Mouse (Mus musculus) testis, adult 2 months (tissue): ENCODE results near the gene Magi1. TPM values are rescaled to one million over a fixed set of nuclear protein-coding genes. Genes with fewer than 3 reads are reported as not detected.

Source experiments
- H3K27ac ChIP-seq: fragments of 200-500 bp; 2 replicates; pipeline ENCODE4 v1.5.1; 2012; ENCODE audit warnings: low read depth, low read length; ENCODE audit not compliant: control insufficient read depth, insufficient read depth
- H3K27me3 ChIP-seq: fragments of 200-500 bp; 2 replicates; pipeline ENCODE4 v1.6.1; 2012; ENCODE audit warnings: mild to moderate bottlenecking, low read length, moderate library complexity; ENCODE audit not compliant: control insufficient read depth, insufficient read depth
- H3K36me3 ChIP-seq: fragments of 200-500 bp; 2 replicates; pipeline ENCODE4 v1.6.1; 2012; ENCODE audit warnings: mild to moderate bottlenecking, low read length; ENCODE audit not compliant: control insufficient read depth, insufficient read depth
- H3K4me1 ChIP-seq: fragments of 200-500 bp; 2 replicates; pipeline ENCODE4 v1.6.1; 2012; ENCODE audit warnings: low read length; ENCODE audit not compliant: control insufficient read depth, insufficient read depth
- H3K4me3 ChIP-seq: fragments of 200-500 bp; 2 replicates; pipeline ENCODE4 v1.5.1; 2012; ENCODE audit warnings: low read depth, mild to moderate bottlenecking, low read length, moderate library complexity, mixed read lengths; ENCODE audit not compliant: control insufficient read depth
- CTCF ChIP-seq: fragments of 200-500 bp; IDR thresholded peaks from 2 replicates; pipeline ENCODE4 v1.5.1; 2012; ENCODE audit warnings: low read depth, mild to moderate bottlenecking, inconsistent platforms, low read length, moderate library complexity; ENCODE audit not compliant: control insufficient read depth, insufficient read depth, insufficient replicate concordance
- POLR2A ChIP-seq: fragments of 200-500 bp; IDR thresholded peaks from 2 replicates; pipeline ENCODE4 v1.6.1; 2012; ENCODE audit warnings: low read depth, mild to moderate bottlenecking, inconsistent platforms, low read length, moderate library complexity; ENCODE audit not compliant: control insufficient read depth
- polyA plus RNA-seq: library from polyadenylated mRNA; depleted of rRNA; stranded (reverse); fragments of >200 nt; gene quantifications from 2 replicates; pipeline ENCODE4 v1.2.3, GENCODE M21; 2012

The Magi1 gene
- polyA plus RNA-seq, 1 experiment = 11.1 TPM

GRCm38 (mm10) chr6:94080933-94081545, 202.7 kb downstream of the Magi1 start:
- TF ChIP-seq POLR2A = no peak
- no peak for TF ChIP-seq CTCF
- no peak overlapping the region for H3K4me3 ChIP-seq

GRCm38 (mm10) chr6:94078934-94079333, 204.8 kb downstream of the Magi1 start:
- H3K27ac ChIP-seq = no peak overlapping the region
- H3K27me3 ChIP-seq = no peaks in the 10 kb centered on the region
- no peaks in the 10 kb centered on the region for H3K4me1 ChIP-seq
- H3K4me3 ChIP-seq = no peak overlapping the region
- no peaks in the 10 kb centered on the region for H3K36me3 ChIP-seq
- TF ChIP-seq CTCF (no peak), POLR2A (no peak)

More at GRCm38 (mm10) chr6:94080933-94081545, 202.7 kb downstream of the Magi1 start:
- Histone ChIP-seq H3K36me3 (no peaks in the 10 kb centered on the region), H3K27ac (no peak overlapping the region), H3K27me3 (no peaks in the 10 kb centered on the region), H3K4me1 (no peaks in the 10 kb centered on the region)

- Histone ChIP-seq H3K4me3 (no peak overlapping the region), H3K27ac (no peak overlapping the region), H3K4me1 (no peaks in the 10 kb centered on the region), H3K36me3 (no peaks in the 10 kb centered on the region), H3K27me3 (no peaks in the 10 kb centered on the region)
- TF ChIP-seq POLR2A = no peak
Measured at GRCm38 (mm10) chr6:94077013-94077412, 206.7 kb downstream of the Magi1 start.

GRCm38 (mm10) chr6:94075990-94076389, 207.7 kb downstream of the Magi1 start:
- no peak overlapping the region for H3K4me3 ChIP-seq
- no peak overlapping the region for H3K27ac ChIP-seq
- H3K27me3 ChIP-seq = no peaks in the 10 kb centered on the region

GRCm38 (mm10) chr6:94075228-94075627, 208.5 kb downstream of the Magi1 start:
- TF ChIP-seq CTCF (no peak), POLR2A (no peak)
- H3K4me1 ChIP-seq = no peaks in the 10 kb centered on the region
- H3K27ac ChIP-seq = no peak overlapping the region

More at GRCm38 (mm10) chr6:94075990-94076389, 207.7 kb downstream of the Magi1 start:
- Histone ChIP-seq H3K36me3 (no peaks in the 10 kb centered on the region), H3K4me1 (no peaks in the 10 kb centered on the region)
- TF ChIP-seq CTCF (no peak), POLR2A (no peak)

GRCm38 (mm10) chr6:94071676-94072075, 212.0 kb downstream of the Magi1 start:
- Histone ChIP-seq H3K4me1 (no peaks in the 10 kb centered on the region), H3K4me3 (no peak overlapping the region), H3K27me3 (no peaks in the 10 kb centered on the region), H3K27ac (no peak overlapping the region), H3K36me3 (no peaks in the 10 kb centered on the region)
- TF ChIP-seq POLR2A (no peak), CTCF (no peak)

More at GRCm38 (mm10) chr6:94075228-94075627, 208.5 kb downstream of the Magi1 start:
- Histone ChIP-seq H3K27me3 (no peaks in the 10 kb centered on the region), H3K36me3 (no peaks in the 10 kb centered on the region), H3K4me3 (no peak overlapping the region)

GRCm38 (mm10) chr6:94070702-94071101, 213.0 kb downstream of the Magi1 start:
- TF ChIP-seq CTCF (no peak), POLR2A (no peak)
- Histone ChIP-seq H3K4me1 (no peaks in the 10 kb centered on the region), H3K27ac (no peak overlapping the region), H3K27me3 (no peaks in the 10 kb centered on the region), H3K4me3 (no peak overlapping the region), H3K36me3 (no peaks in the 10 kb centered on the region)

GRCm38 (mm10) chr6:94069421-94069820, 214.3 kb downstream of the Magi1 start:
- Histone ChIP-seq H3K27ac (no peak overlapping the region), H3K27me3 (no peaks in the 10 kb centered on the region), H3K36me3 (no peaks in the 10 kb centered on the region), H3K4me3 (no peak overlapping the region), H3K4me1 (no peaks in the 10 kb centered on the region)
- TF ChIP-seq POLR2A = no peak
- TF ChIP-seq CTCF = no peak
